Mouse (Mus musculus): ENCODE measurements around the gene Dock2.

DNA sequence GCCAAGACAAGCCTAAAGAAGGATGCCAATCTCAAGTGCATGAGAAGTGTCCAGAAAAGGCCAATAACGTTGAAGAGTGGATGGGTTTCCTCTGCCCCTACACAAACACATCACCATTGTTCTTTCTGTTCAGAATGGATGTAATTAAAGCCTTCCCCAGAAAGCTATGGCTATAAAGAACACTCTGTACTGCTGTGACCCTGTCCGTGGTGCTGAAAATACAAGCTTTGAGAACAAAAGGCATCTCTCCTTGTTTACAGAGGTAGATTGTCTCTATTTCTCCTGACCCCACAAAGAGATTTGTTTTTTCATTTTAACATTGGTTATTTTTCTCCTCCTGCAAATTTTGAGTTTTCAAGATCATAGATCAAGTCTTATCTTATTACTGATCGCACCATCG is 335.8 kb downstream of the Dock2 start:
- TF ChIP-seq CTCF (IDR thresholded peaks at IDR 0.05; ENCODE audit: borderline replicate concordance, control insufficient read depth, extremely low read depth, insufficient read depth, low read length, poor library complexity) = no peak
- no peak for TF ChIP-seq POLR2A (IDR thresholded peaks at IDR 0.05; ENCODE audit: control insufficient read depth, extremely low read depth, insufficient read depth, low read length, poor library complexity)
